Mouse (Mus musculus): ENCODE measurements around the gene Nhsl1. TPM values are rescaled to one million over a fixed set of nuclear protein-coding genes. Genes with fewer than 3 reads are reported as not detected.

Gene Nhsl1
- total and polyA plus RNA-seq, 2 experiments from 2014 or later: 7.2 to 18.0 TPM

DNA sequence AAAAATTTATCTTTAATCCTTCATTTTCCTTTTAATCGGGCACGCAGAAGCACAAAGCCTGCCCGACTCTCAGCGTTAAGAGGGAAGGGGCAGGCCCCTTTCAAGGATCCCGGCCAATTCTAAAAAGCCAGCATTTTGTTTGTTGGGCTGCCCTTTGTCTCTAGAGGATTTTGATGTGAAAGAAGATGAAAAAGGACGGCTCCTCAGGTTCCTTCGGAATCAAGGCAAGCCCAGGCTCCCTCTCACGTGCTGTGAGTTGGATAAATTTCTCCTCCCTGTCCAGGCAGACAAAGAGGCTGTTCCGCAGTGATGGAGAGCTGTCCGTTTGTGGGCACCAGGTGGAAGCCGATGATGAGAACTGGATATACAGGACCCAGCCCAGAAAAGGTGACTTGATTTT lies 89.3 kb downstream of the Nhsl1 start:
- Histone ChIP-seq H3K9me3 (ENCODE audit: low read length) (no peaks in the 10 kb centered on the region), H3K4me2 (ENCODE audit: low read depth, low read length, poor library complexity, severe bottlenecking) (peak overlapping the region; percentile 90), H3K27ac (ENCODE audit: low read depth, low read length) (no peak overlapping the region), H3K36me3 (ENCODE audit: insufficient read depth, low read length) (no peaks in the 10 kb centered on the region), H3K4me3 (ENCODE audit: low read depth, low read length) (peak overlapping the region; percentile 50), H3K9ac (replicated peaks; ENCODE audit: low read length, poor library complexity, severe bottlenecking) (peak overlapping the region; percentile 50), H3K4me1 (ENCODE audit: insufficient read depth, low read length) (peaks cover 7% of the 10 kb centered on the region; the same call in 1 of the 2 replicates), H3K27me3 (ENCODE audit: insufficient read depth, low read length) (no peaks in the 10 kb centered on the region; the same call in 1 of the 2 replicates)
- 2% methylated on average over 11 of the region's 11 CpGs for WGBS
- no peak for TF ChIP-seq CTCF (IDR thresholded peaks at IDR 0.05)
- DNase-seq (ENCODE audit: low spot score) (no peak), ATAC-seq (ENCODE audit: low FRiP score) (no peak)

GRCm38 (mm10) chr10:18408635-18409034 lies 89.8 kb downstream of the Nhsl1 start:
- ATAC-seq (ENCODE audit: low FRiP score): no peak
- Histone ChIP-seq H3K36me3 (ENCODE audit: insufficient read depth, low read length) (no peaks in the 10 kb centered on the region), H3K9me3 (ENCODE audit: low read length) (no peaks in the 10 kb centered on the region), H3K27ac (ENCODE audit: low read depth, low read length) (no peak overlapping the region), H3K4me2 (ENCODE audit: low read depth, low read length, poor library complexity, severe bottlenecking) (peak overlapping the region; percentile 90), H3K9ac (replicated peaks; ENCODE audit: low read length, poor library complexity, severe bottlenecking) (no peak overlapping the region; the same call in 1 of the 2 replicates), H3K4me1 (ENCODE audit: insufficient read depth, low read length) (peaks cover 7% of the 10 kb centered on the region; the same call in 1 of the 2 replicates), H3K4me3 (ENCODE audit: low read depth, low read length) (peak overlapping the region; percentile 50), H3K27me3 (ENCODE audit: insufficient read depth, low read length) (no peaks in the 10 kb centered on the region; the same call in 1 of the 2 replicates)
- no peak for TF ChIP-seq CTCF (IDR thresholded peaks at IDR 0.05)
- 5% methylated on average over 9 of the region's 9 CpGs for WGBS
- peak; percentile 44 for DNase-seq (ENCODE audit: low spot score)

- TF ChIP-seq CTCF (IDR thresholded peaks at IDR 0.05): no peak
- H3K9me3 ChIP-seq (ENCODE audit: low read length): no peaks in the 10 kb centered on the region
- DNase-seq (ENCODE audit: low spot score) (peak; percentile 55), ATAC-seq (ENCODE audit: low FRiP score) (no peak)
- peak overlapping the region; percentile 90 for H3K4me2 ChIP-seq (ENCODE audit: low read depth, low read length, poor library complexity, severe bottlenecking)
- peaks cover 7% of the 10 kb centered on the region; the same call in 1 of the 2 replicates for H3K4me1 ChIP-seq (ENCODE audit: insufficient read depth, low read length)
- H3K9ac ChIP-seq (replicated peaks; ENCODE audit: low read length, poor library complexity, severe bottlenecking): peak overlapping the region; percentile 2; the same call in 1 of the 2 replicates
- H3K27me3 ChIP-seq (ENCODE audit: insufficient read depth, low read length): no peaks in the 10 kb centered on the region; the same call in 1 of the 2 replicates
- H3K36me3 ChIP-seq (ENCODE audit: insufficient read depth, low read length): no peaks in the 10 kb centered on the region
- H3K27ac ChIP-seq (ENCODE audit: low read depth, low read length): no peak overlapping the region
- 10% methylated on average over 2 of the region's 2 CpGs for WGBS
- peak overlapping the region; percentile 50 for H3K4me3 ChIP-seq (ENCODE audit: low read depth, low read length)
Observed at GRCm38 (mm10) chr10:18409068-18409467, 90.3 kb downstream of the Nhsl1 start.

DNA sequence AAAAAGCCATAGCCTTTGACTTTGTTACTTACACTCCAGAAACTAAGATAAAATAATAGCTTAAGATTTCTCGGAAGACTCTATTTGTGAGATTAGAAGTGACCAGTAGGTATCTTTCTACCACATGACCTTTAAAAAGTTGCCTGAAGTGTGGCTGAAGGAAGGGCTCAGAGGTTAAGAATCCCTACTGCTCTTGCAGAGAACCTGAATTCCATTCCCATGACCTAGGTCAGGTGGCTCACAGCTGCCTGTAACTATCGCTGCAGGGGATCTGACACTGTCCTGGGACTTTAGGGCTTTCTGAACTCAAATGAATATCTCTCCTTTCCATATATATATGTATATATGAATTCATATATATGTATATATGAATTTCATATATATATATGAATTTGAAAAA lies 92.5 kb downstream of the Nhsl1 start:
- Histone ChIP-seq H3K27ac (ENCODE audit: low read depth, low read length) (no peak overlapping the region), H3K9ac (replicated peaks; ENCODE audit: low read length, poor library complexity, severe bottlenecking) (no peak overlapping the region), H3K4me2 (ENCODE audit: low read depth, low read length, poor library complexity, severe bottlenecking) (no peak overlapping the region), H3K4me3 (ENCODE audit: low read depth, low read length) (no peak overlapping the region), H3K36me3 (ENCODE audit: insufficient read depth, low read length) (no peaks in the 10 kb centered on the region), H3K4me1 (ENCODE audit: insufficient read depth, low read length) (peaks cover 7% of the 10 kb centered on the region; the same call in 1 of the 2 replicates), H3K9me3 (ENCODE audit: low read length) (no peaks in the 10 kb centered on the region), H3K27me3 (ENCODE audit: insufficient read depth, low read length) (no peaks in the 10 kb centered on the region)
- TF ChIP-seq CTCF (IDR thresholded peaks at IDR 0.05): no peak
- 61% methylated on average over 2 of the region's 2 CpGs for WGBS
- ATAC-seq (ENCODE audit: low FRiP score) (no peak), DNase-seq (ENCODE audit: low spot score) (no peak)

- H3K4me3 ChIP-seq (ENCODE audit: low read depth, low read length): no peak overlapping the region
- no peak for DNase-seq (ENCODE audit: low spot score)
- no peaks in the 10 kb centered on the region for H3K27me3 ChIP-seq (ENCODE audit: insufficient read depth, low read length)
- no peaks in the 10 kb centered on the region for H3K4me1 ChIP-seq (ENCODE audit: insufficient read depth, low read length)
- 90% methylated on average over 11 of the region's 11 CpGs for WGBS
- no peaks in the 10 kb centered on the region for H3K9me3 ChIP-seq (ENCODE audit: low read length)
- no peak for TF ChIP-seq CTCF (IDR thresholded peaks at IDR 0.05)
- H3K27ac ChIP-seq (ENCODE audit: low read depth, low read length): no peak overlapping the region
- no peak for ATAC-seq (ENCODE audit: low FRiP score)
- H3K9ac ChIP-seq (replicated peaks; ENCODE audit: low read length, poor library complexity, severe bottlenecking): no peak overlapping the region
- H3K4me2 ChIP-seq (ENCODE audit: low read depth, low read length, poor library complexity, severe bottlenecking): no peak overlapping the region
- no peaks in the 10 kb centered on the region for H3K36me3 ChIP-seq (ENCODE audit: insufficient read depth, low read length)
Observed at GRCm38 (mm10) chr10:18415946-18416345, 97.2 kb downstream of the Nhsl1 start.

- Histone ChIP-seq H3K4me1 (ENCODE audit: insufficient read depth, low read length) (no peaks in the 10 kb centered on the region), H3K4me3 (ENCODE audit: low read depth, low read length) (no peak overlapping the region), H3K27me3 (ENCODE audit: insufficient read depth, low read length) (no peaks in the 10 kb centered on the region), H3K9me3 (ENCODE audit: low read length) (no peaks in the 10 kb centered on the region), H3K9ac (replicated peaks; ENCODE audit: low read length, poor library complexity, severe bottlenecking) (no peak overlapping the region), H3K4me2 (ENCODE audit: low read depth, low read length, poor library complexity, severe bottlenecking) (no peak overlapping the region), H3K27ac (ENCODE audit: low read depth, low read length) (no peak overlapping the region), H3K36me3 (ENCODE audit: insufficient read depth, low read length) (no peaks in the 10 kb centered on the region)
- DNase-seq (ENCODE audit: low spot score): no peak
- TF ChIP-seq CTCF (IDR thresholded peaks at IDR 0.05): no peak
- no peak for ATAC-seq (ENCODE audit: low FRiP score)
- WGBS: 46% methylated on average over 7 of the region's 7 CpGs
Observed at GRCm38 (mm10) chr10:18418160-18418559, 99.4 kb downstream of the Nhsl1 start.

Measured in midbrain, postnatal 0 days (tissue).